Mouse (Mus musculus) CH12.LX (cell line): ENCODE data around the gene Itpr3. TPM values are rescaled to one million over a fixed set of nuclear protein-coding genes. Genes with fewer than 3 reads are reported as not detected.

Experiments
- DNase-seq: peaks from one replicate; pipeline ENCODE4 v3.0.0-alpha.2; 2013; ENCODE audit errors: extremely low read depth
- H3K27ac ChIP-seq: 2 replicates; pipeline ENCODE4 v1.5.1; 2012; ENCODE audit warnings: low read depth, mild to moderate bottlenecking, control low read depth, moderate library complexity; ENCODE audit not compliant: insufficient read depth
- H3K27me3 ChIP-seq: replicated peaks from 2 replicates; pipeline ENCODE3; 2012; ENCODE audit warnings: inconsistent platforms
- H3K36me3 ChIP-seq, 2 experiments: replicated peaks in 1 of 2; 2 replicates each; pipeline versions ENCODE3 to v1.6.1; 2012; ENCODE audit warnings: inconsistent platforms in 1 of 2, low read length in 1 of 2, mild to moderate bottlenecking in 1 of 2, mixed read lengths in 1 of 2, moderate library complexity in 1 of 2; ENCODE audit not compliant: control insufficient read depth in 1 of 2, insufficient read depth in 1 of 2
- H3K4me1 ChIP-seq, 2 experiments: 2 replicates each; pipeline ENCODE4 v1.6.1; 2012; ENCODE audit warnings: inconsistent platforms in 1 of 2, moderate library complexity in 1 of 2; ENCODE audit not compliant: insufficient read depth in 2 of 2, control insufficient read depth in 1 of 2
- H3K4me2 ChIP-seq: 2 replicates; pipeline ENCODE4 v1.6.1; 2012; ENCODE audit warnings: low read depth, mild to moderate bottlenecking, control low read depth; ENCODE audit not compliant: poor library complexity, insufficient read depth, severe bottlenecking
- H3K4me3 ChIP-seq, 3 experiments: fragments of 150-350 bp in 1 of 3; sonication (generic) in 1 of 3; replicated peaks in 1 of 3; 2 replicates each; pipeline versions ENCODE3 to v1.5.1; 2011 to 2012; ENCODE audit warnings: low read depth in 2 of 3, low read length in 2 of 3, mild to moderate bottlenecking in 2 of 3, moderate library complexity in 2 of 3, control low read depth in 1 of 3, improper control_type of control experiment in 1 of 3, inconsistent platforms in 1 of 3, mixed read lengths in 1 of 3; ENCODE audit not compliant: poor library complexity in 1 of 3
- H3K79me2 ChIP-seq: replicated peaks from 2 replicates; pipeline ENCODE4 v1.6.1; 2012; ENCODE audit warnings: mild to moderate bottlenecking, moderate library complexity; ENCODE audit not compliant: control insufficient read depth, poor library complexity, insufficient read depth, severe bottlenecking; ENCODE audit errors: extremely low read depth
- H3K9ac ChIP-seq: 2 replicates; pipeline ENCODE4 v1.6.1; 2012; ENCODE audit warnings: low read depth, mild to moderate bottlenecking, control low read depth, moderate library complexity; ENCODE audit not compliant: insufficient read depth
- H3K9me3 ChIP-seq: replicated peaks from 2 replicates; pipeline ENCODE3; 2012; ENCODE audit warnings: low read length, inconsistent platforms, mixed read lengths
- CTCF ChIP-seq, 2 experiments: IDR thresholded peaks in 1 of 2; conservative IDR thresholded peaks in 1 of 2; 2 replicates each; pipeline ENCODE4 v1.5.1; 2011 to 2012; ENCODE audit warnings: low read depth in 2 of 2, low read length in 2 of 2, improper control_type of control experiment in 1 of 2, inconsistent platforms in 1 of 2, mild to moderate bottlenecking in 1 of 2, moderate library complexity in 1 of 2
- ETS1 ChIP-seq: conservative IDR thresholded peaks from 2 replicates; pipeline ENCODE4 v1.6.1; 2012; ENCODE audit warnings: low read depth, mild to moderate bottlenecking, inconsistent platforms, low read length, improper control_type of control experiment, moderate library complexity
- HCFC1 ChIP-seq: IDR thresholded peaks from 2 replicates; pipeline ENCODE4 v1.6.1; 2012; ENCODE audit warnings: low read depth, mild to moderate bottlenecking, inconsistent platforms, low read length, improper control_type of control experiment
- IRF4 ChIP-seq: IDR thresholded peaks from 2 replicates; pipeline ENCODE4 v1.6.1; 2014; ENCODE audit warnings: low read depth, mild to moderate bottlenecking, inconsistent platforms, low read length, improper control_type of control experiment
- MAFK ChIP-seq: IDR thresholded peaks from 2 replicates; pipeline ENCODE4 v1.6.1; 2011; ENCODE audit warnings: low read length, improper control_type of control experiment; ENCODE audit not compliant: insufficient replicate concordance
- MAZ ChIP-seq: IDR thresholded peaks from 2 replicates; pipeline ENCODE4 v1.6.1; 2012; ENCODE audit warnings: low read depth, mild to moderate bottlenecking, inconsistent platforms, low read length, improper control_type of control experiment, moderate library complexity
- RAD21 ChIP-seq: IDR thresholded peaks from 2 replicates; pipeline ENCODE4 v1.6.1; 2011; ENCODE audit warnings: low read depth, mild to moderate bottlenecking, low read length, improper control_type of control experiment, moderate library complexity
- RCOR1 ChIP-seq: conservative IDR thresholded peaks from 2 replicates; pipeline ENCODE4 v1.6.1; 2012; ENCODE audit warnings: low read depth, mild to moderate bottlenecking, inconsistent platforms, low read length, improper control_type of control experiment
- SIN3A ChIP-seq: IDR thresholded peaks from 2 replicates; pipeline ENCODE4 v1.6.1; 2012; ENCODE audit warnings: low read length, improper control_type of control experiment, inconsistent platforms
- SMC3 ChIP-seq: IDR thresholded peaks from 2 replicates; pipeline ENCODE4 v1.6.1; 2011; ENCODE audit warnings: low read depth, low read length, improper control_type of control experiment
- USF2 ChIP-seq: conservative IDR thresholded peaks from 2 replicates; pipeline ENCODE4 v1.6.1; 2011; ENCODE audit warnings: low read depth, low read length, improper control_type of control experiment
- ZC3H11A ChIP-seq: IDR thresholded peaks from 2 replicates; pipeline ENCODE4 v1.6.1; 2012; ENCODE audit warnings: low read depth, mild to moderate bottlenecking, inconsistent platforms, low read length, improper control_type of control experiment
- dilution Hi-C: fragments of 300-500 bp; cut with MboI; formaldehyde crosslinking; loops from 2 replicates; pipeline ENCODE4 v1.14.3; 2020; ENCODE audit warnings: low sequenced_read_pairs; ENCODE audit not compliant: extremely low pct_unique_long_range_greater_than_20kb, extremely low pct_ligation_motif_present
- in situ Hi-C: fragments of 300-500 bp; cut with MboI; formaldehyde crosslinking; loops from 3 replicates; pipeline ENCODE4 v1.14.3; 2019; ENCODE audit warnings: low sequenced_read_pairs, low pct_ligation_motif_present, low pct_unique_long_range_greater_than_20kb, mixed read lengths
- polyA plus RNA-seq: library from polyadenylated mRNA; unstranded; fragments of >175 nt; gene quantifications from 2 replicates; pipeline ENCODE4 v1.2.1, GENCODE M21; 2012; ENCODE audit warnings: low read depth; ENCODE audit not compliant: insufficient read length
- total RNA-seq, 2 experiments: library from RNA; depleted of rRNA; stranded (reverse); fragments of 300-350 nt in 1 of 2; fragments of >200 nt in 1 of 2; gene quantifications; 2 replicates each; pipeline ENCODE4 v1.2.3; 2012 to 2014

The Itpr3 gene
- total and polyA plus RNA-seq, 3 experiments: 2.5 to 11.3 (median 9.5) TPM

DNA sequence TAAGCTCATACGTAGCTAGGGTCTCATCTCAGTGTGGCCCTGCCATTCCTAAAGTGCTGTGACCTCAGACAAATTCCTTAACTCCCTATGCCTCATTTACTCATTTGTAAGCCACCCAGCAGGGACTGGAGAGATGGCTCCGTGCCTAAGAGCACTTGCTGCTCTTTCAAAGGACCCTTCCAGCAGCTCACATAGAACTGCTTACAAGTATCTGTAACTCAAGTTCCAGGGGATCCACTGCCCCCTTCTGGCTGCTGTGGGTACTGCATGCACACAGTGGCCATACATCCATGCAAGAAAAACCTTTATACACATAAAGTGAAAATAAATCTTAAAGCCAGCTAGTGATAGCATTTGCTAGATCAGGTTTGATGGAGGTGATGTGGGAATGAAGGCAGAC, 28.6 kb downstream of the Itpr3 start:
- Histone ChIP-seq H3K79me2 (no peaks in the 10 kb centered on the region), H3K4me1 (peaks cover 3 to 11% of the 10 kb centered on the region in 2 experiments; a peak in 3 of 4 replicates), H3K36me3 (peaks cover 7 to 59% of the 10 kb centered on the region in 2 experiments), H3K27ac (no peak overlapping the region), H3K4me3 (no peak overlapping the region), H3K4me2 (no peak overlapping the region), H3K27me3 (no peaks in the 10 kb centered on the region), H3K9ac (no peak overlapping the region), H3K9me3 (no peaks in the 10 kb centered on the region)
- peak; percentile 80 for TF ChIP-seq RAD21
- TF ChIP-seq SMC3: peak; percentile 90
- no peak for TF ChIP-seq MAFK
- TF ChIP-seq ZC3H11A: 0 out of 2 replicates have a peak, but pooled peaks have one; percentile 13
- TF ChIP-seq CTCF (conservative IDR thresholded peaks at IDR 0.05 in 1 of 2, IDR thresholded peaks at IDR 0.05 in 1 of 2; ENCODE audit: low read depth in 2 of 2, low read length in 2 of 2): peak; percentile 85 to 91
- TF ChIP-seq USF2: no peak
- TF ChIP-seq RCOR1: no peak
- dilution Hi-C loops: no loop called here
- in situ Hi-C loops: loop anchor here (10.0 kb wide), 1 partner anchor 51 kb away; no protein-coding TSS in a partner anchor
- peak; percentile 70 for DNase-seq

DNA sequence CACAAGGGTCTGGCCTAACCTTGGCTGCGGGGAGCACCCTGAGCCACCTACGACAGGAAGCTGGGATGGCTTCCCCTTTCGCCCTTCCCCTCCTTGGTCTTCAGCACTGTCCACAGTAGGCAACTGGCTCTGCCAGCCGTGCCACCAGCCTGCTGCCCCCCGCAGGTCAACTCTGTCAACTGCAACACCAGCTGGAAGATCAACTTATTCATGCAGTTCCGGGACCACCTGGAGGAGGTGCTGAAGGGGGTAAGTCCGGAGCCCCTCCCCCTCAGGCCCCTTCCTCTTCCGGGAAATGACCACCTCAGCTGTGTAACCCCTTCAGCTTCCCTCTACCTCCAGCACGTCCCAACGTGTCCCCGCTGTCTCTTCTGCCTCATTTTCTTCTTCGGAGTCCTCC, 30.3 kb downstream of the Itpr3 start:
- no peak overlapping the region for H3K9ac ChIP-seq
- no peak overlapping the region for H3K4me3 ChIP-seq
- H3K79me2 ChIP-seq: no peaks in the 10 kb centered on the region
- no peaks in the 10 kb centered on the region for H3K27me3 ChIP-seq
- no peaks in the 10 kb centered on the region for H3K9me3 ChIP-seq
- dilution Hi-C loops: no loop called here
- H3K36me3 ChIP-seq: peaks cover 10 to 69% of the 10 kb centered on the region in 2 experiments
- no peak for DNase-seq
- no peak for TF ChIP-seq MAZ
- no peak for TF ChIP-seq IRF4
- TF ChIP-seq RAD21: peak; percentile 39
- peak; percentile 59 for TF ChIP-seq SMC3
- TF ChIP-seq ETS1: no peak
- TF ChIP-seq CTCF (conservative IDR thresholded peaks at IDR 0.05 in 1 of 2, IDR thresholded peaks at IDR 0.05 in 1 of 2; ENCODE audit: low read depth in 2 of 2, low read length in 2 of 2): peak; percentile 26 to 68; a peak in 2 of 4 replicates
- in situ Hi-C loops: loop anchor here (10.0 kb wide), 1 partner anchor 53 kb away; no protein-coding TSS in a partner anchor
- no peak overlapping the region for H3K27ac ChIP-seq
- no peak overlapping the region for H3K4me2 ChIP-seq
- peaks cover 3 to 8% of the 10 kb centered on the region in 2 experiments; a peak in 3 of 4 replicates for H3K4me1 ChIP-seq

DNA sequence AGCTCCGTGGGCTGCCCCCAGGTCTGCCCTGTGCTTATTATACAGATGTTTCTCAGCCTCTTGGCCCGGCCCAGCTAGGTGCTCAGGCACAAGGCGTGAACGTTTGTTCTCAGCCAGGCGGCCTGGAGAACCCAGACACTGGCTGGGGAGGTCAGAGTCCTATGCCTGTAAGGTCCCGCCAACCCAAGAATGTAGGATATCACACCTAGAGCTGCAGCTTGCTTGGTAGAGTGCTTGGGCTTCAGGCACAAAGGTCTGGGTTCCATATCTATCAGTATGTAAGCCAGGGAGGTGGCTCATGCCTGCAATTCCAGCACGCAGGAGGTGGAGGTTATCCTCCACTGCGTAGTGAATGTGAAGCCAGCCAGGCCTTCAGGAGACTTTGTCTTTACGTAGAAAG, 33.0 kb downstream of the Itpr3 start:
- in situ Hi-C loops: no loop called here
- no peak overlapping the region for H3K9ac ChIP-seq
- peaks cover 1 to 8% of the 10 kb centered on the region in 2 experiments; a peak in 3 of 4 replicates for H3K4me1 ChIP-seq
- no peak overlapping the region for H3K4me3 ChIP-seq
- H3K4me2 ChIP-seq: no peak overlapping the region
- DNase-seq: no peak
- H3K27me3 ChIP-seq: no peaks in the 10 kb centered on the region
- peaks cover 14 to 79% of the 10 kb centered on the region in 2 experiments for H3K36me3 ChIP-seq
- H3K27ac ChIP-seq: no peak overlapping the region
- no peaks in the 10 kb centered on the region for H3K79me2 ChIP-seq
- no peak for TF ChIP-seq SIN3A
- TF ChIP-seq HCFC1: no peak
- dilution Hi-C loops: no loop called here
- H3K9me3 ChIP-seq: no peaks in the 10 kb centered on the region
